Mouse (Mus musculus) CH12.LX (cell line): ENCODE measurements around the gene Tas1r2.

ENCODE experiments used
- CTCF ChIP-seq, 2 experiments: IDR thresholded peaks in 1 of 2; conservative IDR thresholded peaks in 1 of 2; 2 replicates each; pipeline ENCODE4 v1.5.1; 2011 to 2012; ENCODE audit warnings: low read depth in 2 of 2, low read length in 2 of 2, improper control_type of control experiment in 1 of 2, inconsistent platforms in 1 of 2, mild to moderate bottlenecking in 1 of 2, moderate library complexity in 1 of 2
- EP300 ChIP-seq: IDR thresholded peaks from 2 replicates; pipeline ENCODE4 v1.6.1; 2011; ENCODE audit warnings: low read length, improper control_type of control experiment
- GABPA ChIP-seq: IDR thresholded peaks from 2 replicates; pipeline ENCODE4 v1.6.1; 2012; ENCODE audit warnings: low read depth, low read length, improper control_type of control experiment, inconsistent platforms; ENCODE audit not compliant: insufficient replicate concordance
- HCFC1 ChIP-seq: IDR thresholded peaks from 2 replicates; pipeline ENCODE4 v1.6.1; 2012; ENCODE audit warnings: low read depth, mild to moderate bottlenecking, inconsistent platforms, low read length, improper control_type of control experiment
- NRF1 ChIP-seq: IDR thresholded peaks from 2 replicates; pipeline ENCODE4 v1.6.1; 2014; ENCODE audit warnings: low read depth, mild to moderate bottlenecking, inconsistent platforms, low read length, improper control_type of control experiment, moderate library complexity
- POLR2A ChIP-seq: IDR thresholded peaks from 2 replicates; pipeline ENCODE4 v1.6.1; 2011; ENCODE audit warnings: low read depth, mild to moderate bottlenecking, improper control_type of control experiment, low read length
- POLR2AphosphoS2 ChIP-seq: IDR thresholded peaks from 2 replicates; pipeline ENCODE4 v1.6.1; 2011; ENCODE audit warnings: low read depth, low read length, improper control_type of control experiment
- ZC3H11A ChIP-seq: IDR thresholded peaks from 2 replicates; pipeline ENCODE4 v1.6.1; 2012; ENCODE audit warnings: low read depth, mild to moderate bottlenecking, inconsistent platforms, low read length, improper control_type of control experiment

- no peak for TF ChIP-seq GABPA
- TF ChIP-seq CTCF (conservative IDR thresholded peaks at IDR 0.05 in 1 of 2, IDR thresholded peaks at IDR 0.05 in 1 of 2; ENCODE audit: low read depth in 2 of 2, low read length in 2 of 2), result no peak
- no peak for TF ChIP-seq ZC3H11A
- no peak for TF ChIP-seq HCFC1
- TF ChIP-seq POLR2A, result no peak
- no peak for TF ChIP-seq POLR2AphosphoS2
- TF ChIP-seq EP300, result no peak
- TF ChIP-seq NRF1, result no peak
These were observed 52.6 kb downstream of the Tas1r2 start for GRCm38 (mm10) chr4:139705986-139706385.
